Mouse (Mus musculus) E14TG2a.4 (cell line): Measurements from ENCODE around the gene Fshr.

ENCODE experiments used
- CTCF ChIP-seq: conservative IDR thresholded peaks from 2 replicates; pipeline ENCODE4 v1.5.1; 2014; ENCODE audit warnings: low read length
- NANOG ChIP-seq: IDR thresholded peaks from 2 replicates; pipeline ENCODE4 v1.6.1; 2014; ENCODE audit warnings: borderline replicate concordance, low read length, mixed read lengths
- POU5F1 ChIP-seq: IDR thresholded peaks from 2 replicates; pipeline ENCODE4 v1.6.1; 2014; ENCODE audit warnings: low read length, borderline replicate concordance

DNA sequence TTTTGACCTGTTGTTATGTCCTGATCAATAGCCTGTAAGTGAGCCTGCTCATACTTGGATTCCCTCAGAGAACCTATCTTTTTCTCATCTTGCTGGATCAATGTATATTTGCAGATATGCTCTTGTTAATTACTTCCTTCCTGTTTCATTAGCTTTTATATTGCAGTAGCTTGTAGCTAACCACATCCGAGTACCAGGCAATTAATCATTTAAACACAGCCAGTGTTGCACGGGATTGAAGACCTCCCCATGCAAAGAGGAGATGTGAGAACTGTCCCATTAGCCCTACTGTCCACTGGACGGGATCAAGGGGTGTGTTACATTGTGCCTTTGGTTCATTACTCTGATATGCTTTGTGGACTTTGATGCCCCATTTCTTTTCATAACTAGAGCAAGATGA lies 154.5 kb downstream of the Fshr start:
- no peak for TF ChIP-seq CTCF
- TF ChIP-seq POU5F1: no peak
- TF ChIP-seq NANOG: no peak
